Mouse (Mus musculus) gonadal fat pad, adult 2 months (tissue): ENCODE measurements around the gene Suco. TPM values are rescaled to one million over a fixed set of nuclear protein-coding genes. Genes with fewer than 3 reads are reported as not detected.

Experiments
- DNase-seq: peaks from one replicate; pipeline ENCODE4 v3.0.0-alpha.2; 2012; ENCODE audit warnings: low read depth
- polyA plus RNA-seq: library from polyadenylated mRNA; depleted of rRNA; stranded (reverse); fragments of >200 nt; gene quantifications from 2 replicates; pipeline ENCODE4 v1.2.3, GENCODE M21; 2012; rRNA removed

The Suco gene
- 11.0 and 16.2 TPM in 2 replicates for polyA plus RNA-seq

GRCm38 (mm10) chr1:161876553-161877447, at the start of gene Suco:
Gene Suco (minus strand): TSS chr1:161876682.
- DNase-seq: peak; percentile 94

GRCm38 (mm10) chr1:161925281-161925805, 48.9 kb upstream of the Suco start:
- DNase-seq: no peak

DNA sequence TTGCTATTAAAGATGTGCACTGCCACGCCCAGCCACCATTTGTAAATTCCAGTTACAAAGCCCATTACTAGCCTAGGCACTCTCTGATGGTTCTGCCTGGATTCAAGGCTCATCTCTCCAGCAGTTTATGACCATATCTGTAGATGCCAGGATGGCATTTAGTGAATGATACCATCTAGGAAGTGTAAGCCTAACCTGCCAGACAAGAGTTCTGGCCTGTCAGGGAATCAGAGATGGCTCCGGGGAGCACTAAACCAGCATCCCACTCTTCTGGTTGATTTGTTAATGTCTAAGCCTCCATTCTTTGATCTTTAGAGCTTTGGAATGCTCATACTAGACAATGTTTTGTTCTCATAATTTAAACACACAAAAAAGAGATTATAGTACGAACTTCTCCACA, 47.8 kb upstream of the Suco start:
- peak; percentile 68 for DNase-seq

DNA sequence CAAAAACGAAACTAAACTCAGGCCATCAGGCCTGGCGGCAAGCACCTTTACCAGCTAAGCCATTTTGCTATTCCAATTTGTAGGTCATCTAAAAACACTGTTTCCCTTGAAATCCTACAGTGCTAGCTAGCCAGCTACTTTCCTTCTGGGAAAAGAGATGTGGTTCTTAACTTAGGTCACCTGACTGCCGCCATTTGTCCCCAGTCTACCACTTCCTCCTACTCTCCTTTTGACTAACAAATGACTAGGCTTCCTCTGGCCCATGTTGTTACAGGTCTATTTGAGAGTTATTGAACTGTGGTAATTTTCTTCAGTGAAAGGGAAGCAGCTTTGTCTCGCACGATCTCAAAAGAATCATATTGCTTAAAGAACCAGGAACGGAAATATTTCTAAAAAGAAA, 45.4 kb upstream of the Suco start:
- no peak for DNase-seq

DNA sequence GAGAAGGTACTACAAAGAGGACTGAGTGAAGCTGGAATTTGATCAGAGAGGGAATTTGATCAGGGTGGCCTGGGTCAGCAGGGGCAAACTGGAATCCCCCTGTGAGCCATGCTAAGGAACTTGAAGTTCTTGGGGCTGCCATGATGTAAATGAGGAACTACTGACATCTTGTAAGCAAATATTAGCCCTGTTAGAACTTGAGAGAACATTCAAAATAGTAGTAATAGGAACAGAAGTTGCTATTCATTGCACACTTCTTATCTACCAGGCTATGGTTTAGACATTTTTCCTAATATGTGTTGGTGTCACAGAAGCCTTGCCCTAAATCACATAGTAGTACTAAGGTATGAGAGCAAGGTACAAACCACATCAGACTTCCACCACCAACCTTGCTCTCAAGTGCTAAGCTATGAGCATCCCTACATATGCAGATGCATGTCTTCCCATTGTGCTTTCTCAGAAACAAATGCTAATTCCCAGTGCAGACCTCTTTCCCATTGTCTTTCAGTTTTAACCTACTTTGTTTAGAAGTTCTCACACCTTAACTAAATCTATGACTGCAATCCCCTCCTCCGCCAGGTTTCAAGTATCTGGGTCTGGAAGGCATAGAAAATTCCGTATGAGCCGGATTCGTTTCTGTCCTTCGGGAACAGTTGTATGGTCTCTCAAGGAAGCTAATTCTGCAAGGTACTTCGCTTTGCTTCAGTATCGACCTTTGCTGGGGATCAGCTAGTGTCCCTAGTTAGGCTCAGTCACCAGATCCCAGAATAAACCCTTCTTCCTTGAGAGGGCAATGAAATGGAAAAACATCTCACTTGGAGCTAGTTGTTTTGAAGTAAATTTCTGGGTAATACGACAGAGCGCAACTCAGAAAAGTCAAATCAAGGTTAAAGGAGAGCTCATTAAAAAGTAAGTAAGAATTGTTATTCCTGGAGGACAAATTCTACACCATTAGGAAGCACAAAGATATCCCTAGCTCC, 44.3 kb upstream of the Suco start:
- DNase-seq: no peak

DNA sequence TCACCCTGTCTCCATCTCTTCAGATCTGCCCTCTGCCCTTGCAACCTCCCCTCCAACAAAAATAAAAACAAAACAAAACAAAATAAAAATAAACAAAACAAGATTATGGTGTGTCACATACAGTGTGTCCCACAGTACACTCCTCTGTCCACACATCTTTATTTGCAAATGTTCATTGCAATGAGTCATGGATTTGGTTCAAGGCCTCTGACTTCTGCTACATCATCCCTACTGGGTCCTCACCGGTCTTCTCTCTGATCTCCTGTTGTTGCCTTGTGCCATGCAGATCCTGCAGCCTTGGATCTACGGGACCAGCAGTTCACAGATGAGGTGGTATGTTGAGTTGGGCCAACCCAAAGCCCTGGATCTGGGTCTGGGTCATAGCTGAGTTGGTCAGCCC, 43.1 kb upstream of the Suco start:
- no peak for DNase-seq

DNA sequence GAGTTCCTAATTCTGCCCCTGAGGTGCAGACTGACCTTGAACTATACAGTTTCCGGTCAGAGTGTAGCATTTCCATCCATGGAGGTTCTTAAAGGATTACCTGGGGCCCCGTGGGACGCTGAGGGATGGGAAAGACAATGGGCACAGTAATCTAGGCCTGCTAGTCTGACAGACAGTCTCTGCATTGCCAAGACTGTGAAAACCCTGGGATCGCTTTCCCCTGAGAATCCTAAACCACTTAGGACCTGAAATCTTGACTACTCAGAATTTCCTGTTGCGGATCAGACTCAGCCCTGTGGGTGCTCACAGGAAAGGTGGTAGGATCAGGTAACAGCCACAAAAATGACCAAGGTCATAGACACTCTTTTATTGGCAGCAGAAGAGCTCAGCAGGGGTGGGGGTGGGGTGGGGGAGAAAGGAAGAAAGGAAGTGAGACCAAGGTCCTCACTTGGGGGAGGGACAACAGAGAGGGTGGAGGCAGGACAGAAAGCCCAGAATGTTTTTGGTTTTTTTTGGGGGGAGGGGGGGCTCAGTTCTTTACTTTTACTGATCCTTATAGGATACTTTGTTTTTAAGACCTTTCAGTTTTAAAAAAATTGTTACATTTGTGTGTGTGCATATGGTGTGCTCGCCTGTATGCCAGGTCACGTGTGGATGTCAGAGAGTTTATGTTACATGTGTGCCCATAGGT, 42.3 kb upstream of the Suco start:
- DNase-seq: no peak

DNA sequence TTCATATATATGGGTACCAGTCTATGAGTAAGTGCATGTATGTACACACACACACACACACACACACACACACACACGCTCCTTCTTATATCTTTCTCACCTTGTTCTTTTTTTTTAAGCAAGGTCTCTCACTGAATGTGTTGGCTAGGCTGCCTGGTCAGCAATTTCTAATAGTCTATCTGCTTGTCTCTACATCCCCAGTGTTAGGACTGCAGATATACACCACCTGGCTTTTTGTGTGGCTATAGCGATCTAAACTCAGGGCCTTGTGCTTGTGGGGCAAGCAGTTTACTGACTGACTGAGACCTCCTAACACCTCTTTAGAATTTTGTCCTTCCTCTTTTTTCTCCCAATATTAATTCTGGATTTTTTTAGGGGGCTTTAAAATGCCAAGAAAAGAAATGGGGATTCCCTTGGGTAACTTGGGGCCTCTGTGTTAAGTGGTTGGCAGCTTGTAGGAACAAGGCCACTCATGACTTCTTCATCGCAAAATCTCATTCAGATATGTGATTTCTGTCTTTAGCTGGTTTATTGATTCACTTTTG, 41.5 kb upstream of the Suco start:
- no peak for DNase-seq

DNA sequence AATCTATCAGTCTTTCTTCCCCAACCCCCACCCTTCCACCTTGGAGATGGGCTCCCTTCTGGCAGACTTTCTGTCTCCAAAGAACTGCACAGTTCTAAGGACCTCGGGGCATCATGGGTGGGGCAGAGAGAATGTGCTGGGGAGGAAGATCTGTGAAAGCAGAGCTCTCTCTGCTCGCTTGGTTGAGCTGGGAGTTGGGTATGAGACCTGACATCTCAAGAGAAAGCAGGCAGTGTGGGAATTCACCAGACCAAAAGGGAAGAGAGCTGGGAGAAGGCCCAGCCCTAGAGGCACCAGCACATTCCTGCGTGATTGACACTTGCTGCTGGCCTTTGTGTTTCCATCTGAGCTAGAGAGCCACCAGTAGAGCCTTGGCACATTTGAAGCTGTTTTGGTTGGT, 39.6 kb upstream of the Suco start:
- DNase-seq: no peak

DNA sequence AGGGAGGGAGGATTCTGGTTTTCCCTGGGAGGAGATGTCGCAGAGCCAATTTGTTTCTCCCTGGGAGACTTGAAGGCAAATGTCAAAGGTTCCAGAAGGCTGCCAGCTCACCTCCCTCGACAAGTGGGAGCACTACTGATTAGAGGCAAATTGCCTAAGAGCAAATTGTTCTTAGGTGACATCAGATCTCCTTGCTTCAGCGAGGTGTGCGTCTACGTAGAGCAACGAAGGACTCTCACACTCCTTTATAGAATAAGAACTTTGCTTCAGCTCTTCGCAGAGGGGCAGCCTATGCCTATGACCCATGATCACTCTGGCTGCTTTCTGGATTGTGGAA, 37.1 kb upstream of the Suco start:
- no peak for DNase-seq

DNA sequence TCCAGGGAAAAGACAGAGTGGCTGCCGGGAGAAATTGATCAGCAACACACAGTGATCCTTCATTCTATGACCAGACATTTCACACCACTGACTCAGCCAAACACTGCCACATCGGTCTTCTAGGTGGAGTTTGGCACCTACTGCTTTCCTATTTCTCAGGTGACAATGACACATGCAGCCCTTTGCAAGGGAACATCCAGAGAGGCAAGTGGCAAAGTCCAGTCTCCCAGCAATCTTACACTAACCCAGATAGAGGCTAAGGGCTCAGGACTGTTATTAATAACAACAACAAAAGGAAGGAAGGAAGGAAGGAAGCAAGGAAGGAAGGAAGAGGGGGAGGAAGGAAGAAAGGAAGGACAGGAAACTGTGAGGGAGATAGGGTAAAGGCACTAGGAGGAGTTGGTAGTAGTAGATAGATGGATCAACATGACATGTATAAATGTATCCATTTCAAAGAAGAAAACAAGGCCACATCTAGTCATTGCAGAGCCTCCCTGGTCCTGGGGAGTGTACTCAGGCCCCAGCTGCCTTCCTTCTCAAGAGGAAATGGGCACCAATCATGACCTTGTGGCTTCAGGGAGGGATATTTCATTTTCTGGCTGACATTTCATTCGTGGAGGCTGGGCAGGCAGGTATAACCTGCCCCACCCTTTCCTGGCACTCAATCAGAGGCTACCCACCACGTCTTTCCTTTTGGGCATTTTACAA, 36.6 kb upstream of the Suco start:
- no peak for DNase-seq

DNA sequence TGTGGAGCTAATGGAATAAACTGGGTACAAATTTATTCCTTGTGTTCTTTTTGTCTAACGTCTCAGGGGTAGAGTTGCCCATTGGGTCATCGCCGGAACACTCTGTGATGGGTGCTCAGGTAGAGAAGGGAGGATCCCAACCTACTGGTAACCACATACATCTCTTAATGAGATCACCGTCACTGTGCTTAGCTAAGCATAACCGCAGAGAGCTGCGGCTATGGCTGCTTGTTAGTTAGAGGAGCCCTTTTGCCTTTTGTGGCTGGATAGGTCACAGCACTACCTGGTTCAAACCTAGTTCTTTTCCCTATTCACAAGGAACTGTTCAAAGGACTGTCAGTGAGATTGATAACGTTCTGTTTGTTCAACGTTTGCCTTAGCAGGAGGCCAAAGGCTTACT, 32.6 kb upstream of the Suco start:
- no peak for DNase-seq

DNA sequence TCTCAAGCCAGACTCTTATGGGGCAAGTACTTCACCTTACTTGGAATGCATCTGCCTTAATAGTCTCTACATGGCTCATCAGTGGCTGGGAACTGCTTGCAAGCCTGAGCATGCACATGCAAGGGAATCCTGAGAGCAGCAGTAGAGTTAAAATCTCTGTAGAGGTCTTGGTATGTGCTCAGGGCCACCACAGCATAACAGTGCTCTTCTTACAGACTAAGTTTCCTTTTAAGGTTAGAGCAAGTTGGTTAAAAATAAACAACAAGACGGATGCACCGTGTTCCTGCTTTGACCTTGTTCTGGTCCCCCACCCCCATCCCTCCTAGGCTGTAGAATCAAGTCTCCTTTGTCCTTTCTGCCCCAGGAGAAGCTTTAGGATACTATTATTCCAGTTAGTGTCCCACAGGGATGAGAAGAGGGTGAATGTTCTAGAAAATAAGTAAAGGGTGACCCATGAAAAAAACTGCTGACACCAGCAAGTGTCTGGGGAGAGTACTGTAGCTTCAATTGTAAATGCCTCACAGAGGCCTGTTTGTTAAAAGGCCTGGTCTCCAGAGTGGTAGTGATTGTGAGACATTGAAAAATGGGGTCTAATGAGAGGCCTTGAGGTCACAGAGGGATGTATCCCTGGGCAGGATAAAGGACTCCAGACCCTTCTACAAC, 31.4 kb upstream of the Suco start:
- DNase-seq: no peak

- DNase-seq: no peak
Observed at GRCm38 (mm10) chr1:161907111-161907510, 30.6 kb upstream of the Suco start.

DNA sequence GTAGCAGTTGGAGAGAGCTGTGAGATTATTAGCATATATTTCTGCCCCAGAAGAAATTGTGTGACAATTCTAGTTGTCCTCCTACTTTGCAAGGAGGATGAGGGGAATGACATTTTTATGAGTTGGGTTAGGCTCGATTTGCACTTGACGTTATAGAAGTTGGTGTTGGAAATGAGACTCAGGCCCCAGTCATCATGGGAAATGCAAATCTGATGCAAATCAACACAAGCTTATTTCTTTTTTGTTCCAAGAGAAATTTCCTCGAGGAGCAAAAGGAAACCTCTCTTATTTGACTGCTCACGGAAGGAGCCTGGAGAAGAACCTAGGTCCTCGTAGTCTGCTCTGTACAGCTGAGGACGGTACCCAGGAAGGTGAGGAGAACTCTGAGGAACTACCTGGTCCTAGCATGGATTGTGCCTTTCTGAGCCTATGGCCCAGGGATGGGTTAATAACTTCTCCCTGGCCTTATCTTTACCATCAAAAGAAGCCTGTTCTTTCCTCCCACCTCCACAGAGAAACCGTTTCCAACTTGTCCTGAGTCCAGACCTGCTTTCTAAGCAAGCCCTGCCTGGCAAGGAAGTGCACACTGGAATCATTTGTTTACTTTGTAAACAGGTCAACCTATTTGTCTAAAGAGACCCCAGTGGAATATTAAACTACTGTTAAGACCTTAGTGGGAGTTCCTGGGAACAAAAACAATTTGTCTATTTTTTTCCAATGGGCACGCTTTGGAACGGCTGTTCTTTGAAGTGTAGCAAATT, 26.4 kb upstream of the Suco start:
- DNase-seq: peak; percentile 52

GRCm38 (mm10) chr1:161900129-161900528, 23.6 kb upstream of the Suco start:
- no peak for DNase-seq

- DNase-seq: no peak
Observed at GRCm38 (mm10) chr1:161897235-161897634, 20.8 kb upstream of the Suco start.

GRCm38 (mm10) chr1:161896130-161896529, 19.6 kb upstream of the Suco start:
- DNase-seq: no peak

DNA sequence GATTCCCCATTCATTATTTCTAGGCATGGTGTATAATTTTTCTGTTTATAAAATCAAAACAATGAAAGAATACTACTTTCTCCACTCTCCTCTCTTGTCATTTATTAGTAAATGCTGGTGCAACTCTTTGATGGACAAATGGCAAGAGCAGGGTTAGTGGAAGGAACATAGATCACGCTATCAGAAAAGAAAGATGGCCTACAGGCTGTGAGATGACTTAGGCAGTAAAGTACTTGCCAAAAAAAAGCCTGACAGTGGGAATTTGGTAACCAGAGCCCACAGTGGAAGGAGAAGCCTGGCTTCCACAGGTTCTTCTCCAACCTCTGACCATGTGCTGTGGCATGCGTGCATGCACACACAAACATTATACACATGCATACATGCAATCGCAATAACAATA, 18.5 kb upstream of the Suco start:
- DNase-seq: no peak

GRCm38 (mm10) chr1:161894553-161894952, 18.1 kb upstream of the Suco start:
- no peak for DNase-seq
